Mouse (Mus musculus): Measurements from ENCODE around the gene Rassf5.

Rassf5 gene

GRCm38 (mm10) chr1:131211655-131212054 is 33.4 kb downstream of the Rassf5 start:
- DNase-seq (ENCODE audit: extremely low read depth, insufficient read length, low spot score) = no peak

- no peak for DNase-seq (ENCODE audit: extremely low read depth, insufficient read length, low spot score)
These were observed 35.1 kb downstream of the Rassf5 start for GRCm38 (mm10) chr1:131209971-131210426.

GRCm38 (mm10) chr1:131208800-131209199 is 36.3 kb downstream of the Rassf5 start:
- no peak for DNase-seq (ENCODE audit: extremely low read depth, insufficient read length, low spot score)

- no peak for DNase-seq (ENCODE audit: extremely low read depth, insufficient read length, low spot score)
These were observed 37.0 kb downstream of the Rassf5 start for GRCm38 (mm10) chr1:131208081-131208480.

- peak; percentile 21 for DNase-seq (ENCODE audit: extremely low read depth, insufficient read length, low spot score)
These were observed 37.5 kb downstream of the Rassf5 start for GRCm38 (mm10) chr1:131207531-131207930.

- no peak for DNase-seq (ENCODE audit: extremely low read depth, insufficient read length, low spot score)
These were observed 38.7 kb downstream of the Rassf5 start for GRCm38 (mm10) chr1:131206342-131206741.

- DNase-seq (ENCODE audit: extremely low read depth, insufficient read length, low spot score) = no peak
These were observed 40.6 kb downstream of the Rassf5 start for GRCm38 (mm10) chr1:131204461-131204860.

- no peak for DNase-seq (ENCODE audit: extremely low read depth, insufficient read length, low spot score)
These were observed 43.7 kb downstream of the Rassf5 start for GRCm38 (mm10) chr1:131201391-131201790.

GRCm38 (mm10) chr1:131200588-131200987 is 44.5 kb downstream of the Rassf5 start:
- no peak for DNase-seq (ENCODE audit: extremely low read depth, insufficient read length, low spot score)

GRCm38 (mm10) chr1:131199976-131200375 is 45.1 kb downstream of the Rassf5 start:
- DNase-seq (ENCODE audit: extremely low read depth, insufficient read length, low spot score) = no peak

GRCm38 (mm10) chr1:131199118-131199821 is 45.8 kb downstream of the Rassf5 start:
- DNase-seq (ENCODE audit: extremely low read depth, insufficient read length, low spot score) = no peak

GRCm38 (mm10) chr1:131198417-131198960 is 46.6 kb downstream of the Rassf5 start:
- no peak for DNase-seq (ENCODE audit: extremely low read depth, insufficient read length, low spot score)

- no peak for DNase-seq (ENCODE audit: extremely low read depth, insufficient read length, low spot score)
These were observed 49.0 kb downstream of the Rassf5 start for GRCm38 (mm10) chr1:131196107-131196506.

GRCm38 (mm10) chr1:131195653-131196052 is 49.4 kb downstream of the Rassf5 start:
- no peak for DNase-seq (ENCODE audit: extremely low read depth, insufficient read length, low spot score)

GRCm38 (mm10) chr1:131193746-131194145 is 51.3 kb downstream of the Rassf5 start:
- no peak for DNase-seq (ENCODE audit: extremely low read depth, insufficient read length, low spot score)

GRCm38 (mm10) chr1:131188655-131189054 is 56.4 kb downstream of the Rassf5 start:
- no peak for DNase-seq (ENCODE audit: extremely low read depth, insufficient read length, low spot score)

GRCm38 (mm10) chr1:131187856-131188255 is 57.2 kb downstream of the Rassf5 start:
- no peak for DNase-seq (ENCODE audit: extremely low read depth, insufficient read length, low spot score)

GRCm38 (mm10) chr1:131186995-131187394 is 58.1 kb downstream of the Rassf5 start:
- no peak for DNase-seq (ENCODE audit: extremely low read depth, insufficient read length, low spot score)

GRCm38 (mm10) chr1:131185821-131186506 is 59.1 kb downstream of the Rassf5 start:
- DNase-seq (ENCODE audit: extremely low read depth, insufficient read length, low spot score) = no peak

- no peak for DNase-seq (ENCODE audit: extremely low read depth, insufficient read length, low spot score)
These were observed 60.0 kb downstream of the Rassf5 start for GRCm38 (mm10) chr1:131184956-131185660.

- DNase-seq (ENCODE audit: extremely low read depth, insufficient read length, low spot score) = peak; percentile 70
These were observed 60.7 kb downstream of the Rassf5 start for GRCm38 (mm10) chr1:131184253-131184955.

Measured in 3134 (cell line).